ENCODE assay signal across 16 mouse cellular contexts in the genomic region with DNA sequence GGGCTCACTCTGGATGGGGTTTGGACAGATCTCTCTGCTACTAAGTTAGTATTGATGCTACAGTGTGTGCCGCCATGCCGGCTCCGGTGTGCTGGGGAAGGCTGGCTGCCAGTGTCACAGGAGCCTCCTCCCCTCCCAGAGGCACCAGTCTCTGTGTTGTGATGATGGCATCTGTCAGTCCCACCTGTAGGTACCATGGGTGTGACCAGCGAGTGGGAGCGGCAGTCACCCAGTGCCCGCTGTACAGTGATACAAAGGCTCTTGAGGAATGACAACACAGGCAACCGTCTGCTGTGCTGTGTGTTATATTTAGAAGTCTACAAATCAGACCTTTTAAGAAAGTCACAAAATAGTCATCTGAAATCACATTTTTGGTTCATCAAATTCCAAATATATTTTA. TPM values are rescaled to one million over a fixed set of nuclear protein-coding genes. Genes with fewer than 3 reads are reported as not detected.
"Had no signal": no experiment of that assay in that cellular context is flagged by ENCODE, and none has a peak within 500 bp of the region (broad histone marks: within the 10 kb centered on the region; RNA-seq: fewer than 3 reads in every experiment).

No protein-coding gene starts in this region.

- H3K4me2 ChIP-seq: intestine, embryonic 15.5 days; lung, embryonic 15.5 days; midbrain, embryonic 13.5 days; neural tube, embryonic 13.5 days; stomach, embryonic 15.5 days had no signal

- H3K27ac ChIP-seq: intestine, embryonic 15.5 days; lung, embryonic 15.5 days; midbrain, embryonic 10.5 days; midbrain, embryonic 13.5 days; neural tube, embryonic 13.5 days; stomach, embryonic 15.5 days had no signal

- H3K27me3 ChIP-seq: intestine, embryonic 15.5 days; lung, embryonic 15.5 days; megakaryocyte, embryonic 14.5 days; midbrain, embryonic 13.5 days; neural tube, embryonic 13.5 days; stomach, embryonic 15.5 days had no signal

- H3K9ac ChIP-seq: intestine, embryonic 15.5 days; lung, embryonic 15.5 days; midbrain, embryonic 13.5 days; neural tube, embryonic 13.5 days; stomach, embryonic 15.5 days had no signal

- DNase-seq: retina, postnatal 1 day; right cerebral cortex, postnatal 25 days; spleen, adult 18-20 months; thymus, adult 2 months; thymus, postnatal 14 days; thymus, postnatal 4 days had no signal

- H3K4me3 ChIP-seq: intestine, embryonic 15.5 days; lung, embryonic 15.5 days; megakaryocyte, embryonic 14.5 days; midbrain, embryonic 10.5 days; midbrain, embryonic 13.5 days; myocyte; neural tube, embryonic 13.5 days; stomach, embryonic 15.5 days had no signal

- H3K9me3 ChIP-seq: intestine, embryonic 15.5 days; lung, embryonic 15.5 days; megakaryocyte, embryonic 14.5 days; midbrain, embryonic 10.5 days; midbrain, embryonic 13.5 days; neural tube, embryonic 13.5 days; stomach, embryonic 15.5 days had no signal

- ATAC-seq: intestine, embryonic 15.5 days; midbrain, embryonic 13.5 days; midbrain, embryonic 16.5 days had no signal

RNA-seq across cellular contexts. Expression of a gene that starts 47.9 kb away (rescaled TPM):
- polyA plus RNA-seq: limb, embryonic 11.5 days had no signal
